Mouse (Mus musculus) heart, adult 10 weeks (tissue): ENCODE results near the gene Phldb2. TPM values are rescaled to one million over a fixed set of nuclear protein-coding genes. Genes with fewer than 3 reads are reported as not detected.

Source experiments
- polyA plus RNA-seq: library from polyadenylated mRNA; stranded (reverse); fragments of 350-450 nt; fragmentation: Illumina TruSeq; extraction: RNeasy Lipid Tissue Mini Kit (QIAGEN cat#74804); gene quantifications from one replicate; pipeline ENCODE4 v1.2.3, GENCODE M21; 2014; ENCODE audit warnings: low read depth, low replicate concordance

Gene Phldb2
- 14.3 TPM for polyA plus RNA-seq

DNA sequence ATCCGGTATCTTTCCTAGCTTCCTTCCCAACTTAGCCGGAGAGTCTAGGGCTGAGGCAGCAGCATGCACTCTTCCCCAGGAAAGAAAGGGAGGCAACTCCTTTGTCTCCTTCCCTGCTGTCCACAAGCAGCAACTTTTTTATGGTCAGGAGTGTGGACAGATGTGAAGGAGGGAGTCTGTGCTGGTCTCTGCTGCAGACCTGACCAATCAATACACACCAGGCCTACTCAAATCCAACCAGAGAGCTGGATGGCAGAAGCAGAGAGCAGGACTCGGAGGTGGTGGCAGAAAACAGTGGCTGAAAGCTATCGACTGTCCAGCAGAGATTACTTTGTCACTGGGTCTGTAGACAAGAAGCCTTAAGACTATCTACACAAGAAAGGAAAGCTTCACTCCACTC lies at the start of gene Phldb2:
Phldb2 (minus strand) TSS at position 205 of the 400 bp plus-strand sequence.

GRCm38 (mm10) chr16:45742615-45743476 lies 210.6 kb downstream of the Phldb2 start, which contains the start of gene Abhd10:
Gene Abhd10, minus strand, starts transcription at chr16:45742955.

DNA sequence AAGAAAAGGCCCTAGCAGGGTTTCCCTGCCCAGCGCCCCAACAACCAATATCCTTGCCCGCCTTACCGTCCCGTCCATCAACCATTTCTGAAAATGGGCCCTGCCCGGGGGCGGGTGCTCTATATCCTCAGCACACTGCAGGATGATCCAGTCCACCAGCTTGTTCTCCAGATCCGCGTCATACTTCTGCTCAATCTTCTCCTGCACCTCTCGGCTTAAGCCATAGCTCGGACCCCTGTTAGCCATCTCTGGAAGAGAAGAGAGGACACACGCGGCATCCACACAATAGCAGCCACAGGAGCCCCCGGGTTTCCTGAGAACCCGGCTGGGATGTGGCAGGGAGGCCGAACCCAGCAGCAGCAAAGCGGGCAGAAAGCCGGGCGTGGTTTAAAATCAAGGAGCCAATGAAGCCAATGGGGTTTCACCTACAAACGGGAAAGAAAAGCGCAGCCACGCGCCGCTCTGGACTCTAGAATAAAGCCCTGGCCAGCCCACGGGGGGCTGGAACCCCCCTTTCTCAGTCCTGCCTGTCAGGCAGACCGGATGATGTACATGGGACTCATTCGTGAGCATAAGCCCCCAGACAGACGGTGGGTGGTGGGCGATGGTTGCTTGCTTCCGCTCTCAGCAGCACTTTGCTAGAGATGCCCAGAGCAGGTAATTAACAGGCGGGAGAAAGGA lies 229.2 kb downstream of the Phldb2 start, which contains the start of gene Tagln3:
Tagln3 (minus strand) TSS at position 548 of the 681 bp plus-strand sequence.

Other genes starting within 250 kb of the Phldb2 start
- 2.0 TPM for gene Tagln3, start 229.0 kb downstream of the Phldb2 start, polyA plus RNA-seq
- gene Abhd10, start 210.6 kb downstream of the Phldb2 start, polyA plus RNA-seq, result 17.5 TPM
- gene Plcxd2, start 56.6 kb upstream of the Phldb2 start, polyA plus RNA-seq, result 0.24 TPM
- gene Cd96, start 166.7 kb upstream of the Phldb2 start, polyA plus RNA-seq, result not detected
- not detected for gene Gm4737, start 201.5 kb upstream of the Phldb2 start, polyA plus RNA-seq